Comparison of ENCODE assay signal across 8 mouse cellular contexts in the genomic region with DNA sequence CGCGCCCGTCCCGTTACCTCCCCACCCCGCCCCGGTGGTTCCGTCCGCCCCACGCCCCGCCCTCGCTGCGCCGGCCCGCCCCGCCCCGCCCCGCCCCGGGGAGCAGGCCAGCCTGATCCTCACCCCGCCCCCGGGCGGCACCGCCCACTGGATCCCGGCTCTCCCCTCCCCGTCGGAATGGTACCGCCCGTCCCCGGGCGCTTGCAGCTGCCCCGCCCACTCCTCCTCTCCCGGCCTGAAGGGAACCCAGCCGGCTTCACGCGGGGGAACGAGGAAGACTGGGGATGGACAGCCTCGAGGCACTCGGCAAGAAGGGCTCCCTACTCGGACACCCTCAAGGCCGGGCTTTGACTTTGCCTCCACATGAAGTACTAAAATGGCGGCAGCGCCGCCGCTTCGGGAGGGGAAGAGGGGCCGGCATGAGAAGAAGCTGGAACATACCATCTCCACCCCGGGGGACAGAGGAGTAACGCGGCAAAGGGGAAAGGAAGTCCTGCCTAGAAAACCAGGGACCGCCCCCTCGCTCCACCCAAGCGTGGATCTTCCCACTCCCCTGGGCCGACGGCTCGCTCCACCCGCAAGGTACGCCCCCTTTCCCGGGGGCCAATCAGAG. TPM values are rescaled to one million over a fixed set of nuclear protein-coding genes. Genes with fewer than 3 reads are reported as not detected.
A peak's percentile ranks its signal among the peaks of the same experiment; 100 is the strongest.
DNase-seq lines count a peak whose midpoint lies in the region; ATAC-seq and TF ChIP-seq lines count a peak whose summit lies in the region.

No protein-coding gene starts in this region.

- H3K4me3 ChIP-seq in heart, embryonic 12.5 days: peak overlapping the region; percentile 93
- peak overlapping the region; percentile 82 for H3K4me3 ChIP-seq in kidney, postnatal 0 days (replicated peaks; ENCODE audit: low read depth, low read length)
- peak overlapping the region; percentile 82 for H3K4me3 ChIP-seq in liver, embryonic 11.5 days (ENCODE audit: low read depth, low read length)
- H3K4me3 ChIP-seq in stomach, embryonic 14.5 days (ENCODE audit: low read depth, low read length): peak overlapping the region; percentile 79

- peak; percentile 93 for ATAC-seq in erythroid progenitor cell, adult 5-6 weeks (replicated peaks; ENCODE audit: low FRiP score, poor library complexity, severe bottlenecking)
- ATAC-seq in heart, embryonic 12.5 days (ENCODE audit: insufficient number of reproducible peaks, low FRiP score): peak; percentile 95
- peak; percentile 94 for ATAC-seq in kidney, postnatal 0 days (replicated peaks; ENCODE audit: low FRiP score, low read depth)
- peak; percentile 93 for ATAC-seq in liver, embryonic 11.5 days (replicated peaks; ENCODE audit: low FRiP score)
- ATAC-seq in stomach, embryonic 14.5 days (ENCODE audit: insufficient number of reproducible peaks, insufficient read depth, low FRiP score, low read depth): peak; percentile 96

- peaks cover 25% of the 10 kb centered on the region for H3K4me1 ChIP-seq in heart, embryonic 12.5 days (replicated peaks)
- peaks cover 25% of the 10 kb centered on the region for H3K4me1 ChIP-seq in kidney, postnatal 0 days (replicated peaks; ENCODE audit: insufficient read depth, low read length)
- peaks cover 13% of the 10 kb centered on the region for H3K4me1 ChIP-seq in liver, embryonic 11.5 days (replicated peaks; ENCODE audit: control insufficient read depth, insufficient read depth, low read length)
- H3K4me1 ChIP-seq in stomach, embryonic 14.5 days (ENCODE audit: control insufficient read depth, insufficient read depth, low read length): peaks cover 13% of the 10 kb centered on the region; the same call in 1 of the 2 replicates

- WGBS in heart, embryonic 12.5 days: under 1% methylated on average over 57 of the region's 57 CpGs
- WGBS in kidney, postnatal 0 days: 2% methylated on average over 46 of the region's 57 CpGs
- WGBS in liver, embryonic 11.5 days: 0% methylated on average over 43 of the region's 57 CpGs
- under 1% methylated on average over 47 of the region's 57 CpGs for WGBS in stomach, embryonic 14.5 days

- peak; percentile 6; the same call in 1 of the 2 replicates for TF ChIP-seq CTCF in kidney, postnatal 0 days (IDR thresholded peaks at IDR 0.05; ENCODE audit: low read depth)

- H3K4me2 ChIP-seq in heart, embryonic 12.5 days: peak overlapping the region; percentile 81
- peak overlapping the region; percentile 74 for H3K4me2 ChIP-seq in kidney, postnatal 0 days (ENCODE audit: low read length)
- peak overlapping the region; percentile 71 for H3K4me2 ChIP-seq in liver, embryonic 11.5 days
- H3K4me2 ChIP-seq in stomach, embryonic 14.5 days (replicated peaks; ENCODE audit: low read depth, low read length): peak overlapping the region; percentile 44; the same call in 1 of the 2 replicates

- H3K27me3 ChIP-seq in heart, embryonic 12.5 days (replicated peaks): no peaks in the 10 kb centered on the region
- no peaks in the 10 kb centered on the region for H3K27me3 ChIP-seq in kidney, postnatal 0 days (ENCODE audit: insufficient read depth, low read length)
- no peaks in the 10 kb centered on the region for H3K27me3 ChIP-seq in liver, embryonic 11.5 days (replicated peaks; ENCODE audit: control insufficient read depth, insufficient read depth, low read length)
- no peaks in the 10 kb centered on the region for H3K27me3 ChIP-seq in stomach, embryonic 14.5 days (ENCODE audit: control insufficient read depth, insufficient read depth, low read length)

- H3K27ac ChIP-seq in heart, embryonic 12.5 days (ENCODE audit: poor library complexity, severe bottlenecking): peak overlapping the region; percentile 84
- H3K27ac ChIP-seq in kidney, postnatal 0 days: peak overlapping the region; percentile 97
- H3K27ac ChIP-seq in liver, embryonic 11.5 days (ENCODE audit: low read depth, low read length): peak overlapping the region; percentile 82
- H3K27ac ChIP-seq in stomach, embryonic 14.5 days (ENCODE audit: low read length): peak overlapping the region; percentile 93

- H3K9ac ChIP-seq in heart, embryonic 12.5 days: peak overlapping the region; percentile 88
- H3K9ac ChIP-seq in kidney, postnatal 0 days (ENCODE audit: low read depth, low read length): peak overlapping the region; percentile 86
- peak overlapping the region; percentile 88 for H3K9ac ChIP-seq in liver, embryonic 11.5 days (ENCODE audit: low read depth, low read length)
- H3K9ac ChIP-seq in stomach, embryonic 14.5 days (replicated peaks; ENCODE audit: low read depth, low read length): peak overlapping the region; percentile 72

- H3K9me3 ChIP-seq in heart, embryonic 12.5 days (replicated peaks): no peaks in the 10 kb centered on the region
- no peaks in the 10 kb centered on the region for H3K9me3 ChIP-seq in kidney, postnatal 0 days (replicated peaks; ENCODE audit: low read length)
- no peaks in the 10 kb centered on the region for H3K9me3 ChIP-seq in liver, embryonic 11.5 days (ENCODE audit: control insufficient read depth, low read length)
- H3K9me3 ChIP-seq in stomach, embryonic 14.5 days (ENCODE audit: control insufficient read depth, low read depth, low read length): no peaks in the 10 kb centered on the region

- H3K36me3 ChIP-seq in heart, embryonic 12.5 days: peaks cover 35% of the 10 kb centered on the region
- peaks cover 21% of the 10 kb centered on the region; the same call in 1 of the 2 replicates for H3K36me3 ChIP-seq in kidney, postnatal 0 days (ENCODE audit: insufficient read depth, low read length)
- H3K36me3 ChIP-seq in liver, embryonic 11.5 days (ENCODE audit: control insufficient read depth, insufficient read depth, low read length): peaks cover 5% of the 10 kb centered on the region
- peaks cover 25% of the 10 kb centered on the region for H3K36me3 ChIP-seq in stomach, embryonic 14.5 days (ENCODE audit: control insufficient read depth, insufficient read depth, low read length)

- peak; percentile 99 for DNase-seq in CD4-positive helper T cell, adult 2 months (ENCODE audit: low read depth, low spot score)
- DNase-seq in brain, embryonic 18.5 days (ENCODE audit: low read depth, low spot score): peak; percentile 99
- peak; percentile 100 for DNase-seq in kidney, postnatal 0 days (ENCODE audit: low spot score)
- peak; percentile 100 for DNase-seq in liver, embryonic 11.5 days (ENCODE audit: low spot score)
- DNase-seq in naive thymus-derived CD4-positive, alpha-beta T cell, adult 2 months (ENCODE audit: low read depth): peak; percentile 98

RNA-seq across cellular contexts. Expression of a gene that starts 0.3 kb away (rescaled TPM):
- 2.9 and 4.0 TPM in 2 replicates for total RNA-seq in erythroid progenitor cell, adult 5-6 weeks (2015; ENCODE audit: low replicate concordance)
- total RNA-seq in erythroid progenitor cell, adult 5-6 weeks (2017; ENCODE audit: low replicate concordance): 2.1 and 12.6 TPM in 2 replicates
- polyA plus RNA-seq in heart, embryonic 12.5 days (2016; fragmentation: Nextera tagmentation; extraction: Ambion mirVana): 1.3 and 1.4 TPM in 2 replicates
- polyA plus RNA-seq in kidney, postnatal 0 days (2015; fragmentation: Nextera tagmentation; extraction: Ambion mirVana): 1.5 TPM in 2 replicates
- 0.95 and 1.7 TPM in 2 replicates for polyA plus RNA-seq in liver, embryonic 11.5 days (2014; fragmentation: Nextera tagmentation; extraction: Ambion mirVana)
- 1.9 and 2.5 TPM in 2 replicates for polyA plus RNA-seq in stomach, embryonic 14.5 days (2014; fragmentation: Nextera tagmentation; extraction: Ambion mirVana)

RNA-seq across cellular contexts. Expression of a gene that starts 21.5 kb away (rescaled TPM):
- total RNA-seq in erythroid progenitor cell, adult 5-6 weeks (2015; ENCODE audit: low replicate concordance): 8.3 and 13.8 TPM in 2 replicates
- total RNA-seq in erythroid progenitor cell, adult 5-6 weeks (2017; ENCODE audit: low replicate concordance): 8.8 and 19.1 TPM in 2 replicates
- 10.9 and 11.4 TPM in 2 replicates for polyA plus RNA-seq in heart, embryonic 12.5 days (2016; fragmentation: Nextera tagmentation; extraction: Ambion mirVana)
- polyA plus RNA-seq in kidney, postnatal 0 days (2015; fragmentation: Nextera tagmentation; extraction: Ambion mirVana): 13.9 and 14.8 TPM in 2 replicates
- 12.9 and 13.1 TPM in 2 replicates for polyA plus RNA-seq in liver, embryonic 11.5 days (2014; fragmentation: Nextera tagmentation; extraction: Ambion mirVana)
- 14.2 and 16.8 TPM in 2 replicates for polyA plus RNA-seq in stomach, embryonic 14.5 days (2014; fragmentation: Nextera tagmentation; extraction: Ambion mirVana)

RNA-seq across cellular contexts. Expression of a gene that starts 30.9 kb away (rescaled TPM):
- total RNA-seq in erythroid progenitor cell, adult 5-6 weeks (2015; ENCODE audit: low replicate concordance): not detected in 2 replicates
- total RNA-seq in erythroid progenitor cell, adult 5-6 weeks (2017; ENCODE audit: low replicate concordance): not detected in 2 replicates
- not detected in 2 replicates for polyA plus RNA-seq in heart, embryonic 12.5 days (2016; fragmentation: Nextera tagmentation; extraction: Ambion mirVana)
- not detected in 2 replicates for polyA plus RNA-seq in kidney, postnatal 0 days (2015; fragmentation: Nextera tagmentation; extraction: Ambion mirVana)
- polyA plus RNA-seq in liver, embryonic 11.5 days (2014; fragmentation: Nextera tagmentation; extraction: Ambion mirVana): 0.64 TPM in 1 of 2 replicates, not detected in the other
- polyA plus RNA-seq in stomach, embryonic 14.5 days (2014; fragmentation: Nextera tagmentation; extraction: Ambion mirVana): 0.43 and 0.59 TPM in 2 replicates

RNA-seq across cellular contexts. Expression of a gene that starts 37.4 kb away (rescaled TPM):
- total RNA-seq in erythroid progenitor cell, adult 5-6 weeks (2015; ENCODE audit: low replicate concordance): 324 and 337 TPM in 2 replicates
- total RNA-seq in erythroid progenitor cell, adult 5-6 weeks (2017; ENCODE audit: low replicate concordance): 331 and 402 TPM in 2 replicates
- polyA plus RNA-seq in heart, embryonic 12.5 days (2016; fragmentation: Nextera tagmentation; extraction: Ambion mirVana): 404 and 410 TPM in 2 replicates
- polyA plus RNA-seq in kidney, postnatal 0 days (2015; fragmentation: Nextera tagmentation; extraction: Ambion mirVana): 716 and 863 TPM in 2 replicates
- polyA plus RNA-seq in liver, embryonic 11.5 days (2014; fragmentation: Nextera tagmentation; extraction: Ambion mirVana): 756 and 842 TPM in 2 replicates
- polyA plus RNA-seq in stomach, embryonic 14.5 days (2014; fragmentation: Nextera tagmentation; extraction: Ambion mirVana): 774 and 780 TPM in 2 replicates

RNA-seq across cellular contexts. Expression of a gene that starts 41.6 kb away (rescaled TPM):
- total RNA-seq in erythroid progenitor cell, adult 5-6 weeks (2015; ENCODE audit: low replicate concordance): 20.5 and 50.7 TPM in 2 replicates
- 7.9 and 45.8 TPM in 2 replicates for total RNA-seq in erythroid progenitor cell, adult 5-6 weeks (2017; ENCODE audit: low replicate concordance)
- polyA plus RNA-seq in heart, embryonic 12.5 days (2016; fragmentation: Nextera tagmentation; extraction: Ambion mirVana): 342 and 374 TPM in 2 replicates
- polyA plus RNA-seq in kidney, postnatal 0 days (2015; fragmentation: Nextera tagmentation; extraction: Ambion mirVana): 504 and 541 TPM in 2 replicates
- polyA plus RNA-seq in liver, embryonic 11.5 days (2014; fragmentation: Nextera tagmentation; extraction: Ambion mirVana): 558 and 561 TPM in 2 replicates
- polyA plus RNA-seq in stomach, embryonic 14.5 days (2014; fragmentation: Nextera tagmentation; extraction: Ambion mirVana): 429 and 454 TPM in 2 replicates

Comparison
In these comparisons a context has a peak if more than half of its experiments do, and no peak if none do; other contexts are left out.
1. Peak in every context shown above with its lines: DNase-seq, ATAC-seq, H3K4me3 ChIP-seq and H3K27ac ChIP-seq.